Mouse (Mus musculus) midbrain, embryonic 11.5 days (tissue): Measurements from ENCODE around the gene Ptch1. TPM values are rescaled to one million over a fixed set of nuclear protein-coding genes. Genes with fewer than 3 reads are reported as not detected.

ENCODE experiments used
- ATAC-seq: fragments of 200-750 bp; cut with Nextera tagmentation; 2 replicates; pipeline ENCODE4 v1.8.0; 2017; ENCODE audit warnings: moderate TSS enrichment, moderate library complexity; ENCODE audit not compliant: low FRiP score
- DNase-seq: peaks from one replicate; pipeline ENCODE4 v3.0.0; 2015; ENCODE audit warnings: low spot score; ENCODE audit errors: missing footprints
- H3K27ac ChIP-seq: fragments of 300-500 bp; sonication (generic); 2 replicates; pipeline ENCODE4 v1.5.1; 2014; ENCODE audit warnings: low read depth, low read length
- H3K27me3 ChIP-seq: fragments of 300-500 bp; sonication (generic); 2 replicates; pipeline ENCODE4 v1.6.1; 2014; ENCODE audit warnings: mild to moderate bottlenecking, low read length, moderate library complexity, mixed read lengths; ENCODE audit not compliant: control insufficient read depth, insufficient read depth
- H3K36me3 ChIP-seq: fragments of 300-500 bp; sonication (generic); 2 replicates; pipeline ENCODE4 v1.6.1; 2014; ENCODE audit warnings: mild to moderate bottlenecking, low read length, moderate library complexity, mixed read lengths; ENCODE audit not compliant: control insufficient read depth, insufficient read depth
- H3K4me1 ChIP-seq: fragments of 300-500 bp; sonication (generic); 2 replicates; pipeline ENCODE4 v1.6.1; 2014; ENCODE audit warnings: low read length; ENCODE audit not compliant: control insufficient read depth, insufficient read depth
- H3K4me2 ChIP-seq: fragments of 300-500 bp; sonication (generic); 2 replicates; pipeline ENCODE4 v1.6.1; 2014; ENCODE audit warnings: mild to moderate bottlenecking, moderate library complexity
- H3K4me3 ChIP-seq: fragments of 300-500 bp; sonication (generic); 2 replicates; pipeline ENCODE4 v1.5.1; 2014; ENCODE audit warnings: low read depth, low read length
- H3K9ac ChIP-seq: fragments of 300-500 bp; sonication (generic); 2 replicates; pipeline ENCODE4 v1.6.1; 2014; ENCODE audit warnings: low read length
- H3K9me3 ChIP-seq: fragments of 300-500 bp; sonication (generic); 2 replicates; pipeline ENCODE4 v1.6.1; 2016; ENCODE audit warnings: low read length; ENCODE audit not compliant: control insufficient read depth
- WGBS: fragments of 180-500 bp; shearing (Covaris S2); extraction: QIAGEN DNeasy Blood & Tissue Kit; methylation state at CpG from one replicate; pipeline ENCODE4 v1.1.7; 2014; 5-methylcytosine and 5-hydroxymethylcytosine counted together
- polyA plus RNA-seq: library from polyadenylated mRNA; unstranded; fragments of >200 nt; fragmentation: Nextera tagmentation; extraction: Ambion mirVana; gene quantifications from 2 replicates; pipeline ENCODE4 v1.2.1, GENCODE M21; 2014

Ptch1 gene
- polyA plus RNA-seq, 1 experiment from 2014 or later: 22.6 TPM

GRCm38 (mm10) chr13:63565320-63566017 is 7.9 kb downstream of the Ptch1 start:
- H3K4me2 ChIP-seq: peak overlapping the region; percentile 97
- peaks cover 36% of the 10 kb centered on the region for H3K4me1 ChIP-seq
- no peak for ATAC-seq

GRCm38 (mm10) chr13:63564626-63565319 is 8.6 kb downstream of the Ptch1 start:
- WGBS: under 1% methylated on average over 36 of the region's 36 CpGs
- peaks cover 37% of the 10 kb centered on the region for H3K4me1 ChIP-seq
- ATAC-seq: no peak
- H3K27me3 ChIP-seq: peaks cover 6% of the 10 kb centered on the region
- H3K36me3 ChIP-seq: no peaks in the 10 kb centered on the region
- no peaks in the 10 kb centered on the region for H3K9me3 ChIP-seq
- peak overlapping the region; percentile 97 for H3K4me2 ChIP-seq
- H3K4me3 ChIP-seq: peak overlapping the region; percentile 97
- peak; percentile 97 for DNase-seq
- peak overlapping the region; percentile 99 for H3K9ac ChIP-seq
- H3K27ac ChIP-seq: peak overlapping the region; percentile 100

More at GRCm38 (mm10) chr13:63565320-63566017, 7.9 kb downstream of the Ptch1 start:
- Histone ChIP-seq H3K36me3 (no peaks in the 10 kb centered on the region), H3K27ac (peak overlapping the region; percentile 100), H3K9me3 (no peaks in the 10 kb centered on the region), H3K9ac (peak overlapping the region; percentile 99), H3K4me3 (peak overlapping the region; percentile 97), H3K27me3 (peaks cover 13% of the 10 kb centered on the region)
- 1% methylated on average over 67 of the region's 99 CpGs for WGBS
- peak; percentile 93 for DNase-seq

- no peaks in the 10 kb centered on the region for H3K9me3 ChIP-seq
- peaks cover under 1% of the 10 kb centered on the region; the same call in 1 of the 2 replicates for H3K27me3 ChIP-seq
- H3K4me2 ChIP-seq: peak overlapping the region; percentile 97
- H3K27ac ChIP-seq: peak overlapping the region; percentile 100
- peak overlapping the region; percentile 97 for H3K4me3 ChIP-seq
- H3K36me3 ChIP-seq: no peaks in the 10 kb centered on the region
- H3K4me1 ChIP-seq: peaks cover 38% of the 10 kb centered on the region
- WGBS: under 1% methylated on average over 50 of the region's 51 CpGs
- peak overlapping the region; percentile 99 for H3K9ac ChIP-seq
- ATAC-seq (no peak), DNase-seq (peak; percentile 94)
These were observed 9.4 kb downstream of the Ptch1 start for GRCm38 (mm10) chr13:63563781-63564625.

- peak overlapping the region; percentile 99 for H3K9ac ChIP-seq
- H3K4me1 ChIP-seq: peaks cover 39% of the 10 kb centered on the region
- no peaks in the 10 kb centered on the region for H3K9me3 ChIP-seq
- peak overlapping the region; percentile 97 for H3K4me2 ChIP-seq
- H3K36me3 ChIP-seq: no peaks in the 10 kb centered on the region
- peak overlapping the region; percentile 100 for H3K27ac ChIP-seq
- peak; percentile 67 for ATAC-seq
- under 1% methylated on average over 50 of the region's 51 CpGs for whole genome bisulfite sequencing
- DNase-seq: peak; percentile 97
- H3K27me3 ChIP-seq: 0 out of 2 replicates have a peak, but pooled peaks cover 2% of the 10 kb centered on the region
- peak overlapping the region; percentile 97 for H3K4me3 ChIP-seq
These were observed 10.2 kb downstream of the Ptch1 start for GRCm38 (mm10) chr13:63562972-63563780.

GRCm38 (mm10) chr13:63562141-63562971 is 11.0 kb downstream of the Ptch1 start:
- H3K27me3 ChIP-seq: 0 out of 2 replicates have a peak, but pooled peaks cover 2% of the 10 kb centered on the region
- peak overlapping the region; percentile 97 for H3K4me2 ChIP-seq
- no peaks in the 10 kb centered on the region for H3K9me3 ChIP-seq
- no peaks in the 10 kb centered on the region for H3K36me3 ChIP-seq
- DNase-seq (peak; percentile 89), ATAC-seq (no peak)
- H3K27ac ChIP-seq: peak overlapping the region; percentile 100; the same call in 1 of the 2 replicates
- 3% methylated on average over 7 of the region's 7 CpGs for WGBS
- peak overlapping the region; percentile 97 for H3K4me3 ChIP-seq
- H3K9ac ChIP-seq: peak overlapping the region; percentile 99
- H3K4me1 ChIP-seq: peaks cover 46% of the 10 kb centered on the region

GRCm38 (mm10) chr13:63558297-63558890 is 15.0 kb downstream of the Ptch1 start:
- Histone ChIP-seq H3K4me1 (peaks cover 75% of the 10 kb centered on the region), H3K9ac (peak overlapping the region; percentile 17; the same call in 1 of the 2 replicates), H3K4me2 (peak overlapping the region; percentile 34), H3K27me3 (0 out of 2 replicates have a peak, but pooled peaks cover 2% of the 10 kb centered on the region), H3K9me3 (no peaks in the 10 kb centered on the region), H3K27ac (peak overlapping the region; percentile 25; the same call in 1 of the 2 replicates), H3K4me3 (0 out of 2 replicates have a peak overlapping the region, but pooled peaks have one; percentile 5), H3K36me3 (no peaks in the 10 kb centered on the region)
- peak; percentile 83 for DNase-seq
- 37% methylated on average over 8 of the region's 8 CpGs for WGBS
- no peak for ATAC-seq

- WGBS: 38% methylated on average over 1 of the region's 1 CpGs
- H3K9me3 ChIP-seq: no peaks in the 10 kb centered on the region
- H3K27me3 ChIP-seq: 0 out of 2 replicates have a peak, but pooled peaks cover 2% of the 10 kb centered on the region
- H3K4me1 ChIP-seq: peaks cover 84% of the 10 kb centered on the region
- DNase-seq (peak; percentile 83), ATAC-seq (no peak)
- peak overlapping the region; percentile 77; the same call in 1 of the 2 replicates for H3K27ac ChIP-seq
- peak overlapping the region; percentile 33; the same call in 1 of the 2 replicates for H3K4me2 ChIP-seq
- no peaks in the 10 kb centered on the region for H3K36me3 ChIP-seq
- H3K9ac ChIP-seq: no peak overlapping the region
- no peak overlapping the region for H3K4me3 ChIP-seq
These were observed 17.0 kb downstream of the Ptch1 start for GRCm38 (mm10) chr13:63556431-63556830.
